Mouse (Mus musculus): ENCODE results near the gene Foxd3.

The Foxd3 gene

DNA sequence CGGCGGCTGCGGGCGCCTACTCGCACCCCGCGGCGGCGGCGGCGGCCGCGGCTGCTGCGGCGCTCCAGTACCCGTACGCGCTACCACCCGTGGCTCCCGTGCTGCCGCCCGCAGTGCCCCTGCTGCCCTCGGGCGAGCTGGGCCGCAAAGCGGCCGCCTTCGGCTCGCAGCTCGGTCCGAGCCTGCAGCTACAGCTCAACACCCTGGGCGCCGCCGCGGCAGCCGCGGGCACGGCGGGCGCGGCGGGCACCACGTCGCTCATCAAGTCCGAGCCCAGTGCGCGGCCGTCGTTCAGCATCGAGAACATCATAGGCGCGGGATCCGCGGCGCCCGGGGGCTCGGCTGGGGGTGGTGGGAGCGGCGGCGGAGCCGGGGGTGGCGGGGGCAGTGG lies 1.3 kb downstream of the Foxd3 start:
- DNase-seq (ENCODE audit: inconsistent ontology term) = no peak

DNA sequence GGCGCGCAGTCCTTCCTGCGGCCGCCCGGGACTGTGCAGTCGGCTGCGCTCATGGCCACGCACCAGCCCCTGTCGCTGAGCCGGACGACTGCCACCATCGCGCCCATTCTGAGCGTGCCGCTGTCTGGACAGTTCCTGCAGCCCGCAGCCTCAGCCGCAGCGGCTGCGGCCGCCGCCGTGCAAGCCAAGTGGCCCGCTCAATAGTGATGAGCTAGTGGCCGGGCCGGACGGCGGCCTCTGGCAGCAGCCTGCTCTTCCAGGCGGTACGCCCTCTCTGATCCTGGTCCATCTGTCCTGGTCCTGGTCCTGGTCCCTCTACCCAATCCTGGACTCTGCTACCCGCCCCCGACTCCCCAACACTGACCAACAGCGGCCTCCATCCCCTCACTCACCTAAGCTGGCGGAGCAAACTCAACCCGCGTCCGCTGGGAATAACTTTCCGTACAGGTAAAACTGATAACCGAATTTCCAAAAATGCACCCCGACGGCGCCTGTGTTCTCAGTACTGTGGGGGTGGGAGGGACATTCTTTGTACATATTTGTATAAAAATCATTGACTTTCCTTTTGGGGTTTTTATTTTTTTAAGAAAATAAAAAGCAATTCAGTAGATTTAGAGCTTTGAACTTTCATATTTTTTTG lies 1.9 kb downstream of the Foxd3 start:
- DNase-seq (ENCODE audit: inconsistent ontology term) = no peak

DNA sequence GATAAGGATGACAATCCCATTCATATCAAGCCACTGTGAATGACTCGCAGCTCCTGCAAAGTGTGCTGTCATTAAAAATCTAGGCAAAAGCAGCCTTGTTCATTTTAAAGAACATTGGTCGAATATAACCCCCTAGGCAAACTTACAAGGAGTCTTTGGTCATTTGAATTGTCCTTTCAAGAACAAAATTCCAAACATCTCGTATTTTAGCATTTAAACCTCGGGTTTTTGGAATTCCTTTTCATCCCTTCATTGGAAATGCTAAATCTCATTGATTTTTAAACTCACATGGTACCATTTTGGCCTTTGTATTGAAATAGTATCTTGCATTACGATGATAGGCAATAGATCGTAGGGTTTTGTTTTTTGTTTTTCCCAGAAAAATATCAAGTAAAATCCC lies 2.8 kb downstream of the Foxd3 start:
- DNase-seq (ENCODE audit: inconsistent ontology term) = no peak

GRCm38 (mm10) chr4:99659361-99660072 lies 3.4 kb downstream of the Foxd3 start:
- DNase-seq (ENCODE audit: inconsistent ontology term) = no peak

DNA sequence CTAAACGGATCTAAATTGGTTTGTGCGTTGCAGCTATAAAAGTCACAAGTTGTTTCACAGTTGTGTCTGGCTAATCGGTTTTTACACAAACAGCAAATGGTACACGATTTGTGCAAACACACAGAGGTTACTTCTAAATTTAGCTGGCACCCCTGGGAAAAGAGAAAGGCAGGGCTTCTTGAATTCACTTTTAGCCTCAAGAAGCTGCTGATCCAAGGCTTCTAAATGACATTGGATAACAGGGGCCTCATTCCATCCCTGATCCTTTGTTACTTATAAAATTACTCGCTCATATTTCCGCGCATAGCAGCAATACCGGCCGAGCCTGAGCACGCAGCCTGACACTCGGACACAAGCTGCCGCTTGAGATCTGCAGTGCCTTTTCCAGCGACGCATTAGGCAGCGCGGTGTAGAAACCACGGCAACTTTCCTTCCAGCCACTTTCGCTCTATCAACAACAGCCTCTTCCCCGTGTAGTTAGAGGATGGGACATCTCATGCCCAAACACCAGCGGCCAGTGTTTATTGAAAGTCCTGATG lies 4.0 kb downstream of the Foxd3 start:
- DNase-seq (ENCODE audit: inconsistent ontology term) = no peak

- DNase-seq (ENCODE audit: inconsistent ontology term) = no peak
Measured at GRCm38 (mm10) chr4:99660981-99661380, 4.9 kb downstream of the Foxd3 start.

DNA sequence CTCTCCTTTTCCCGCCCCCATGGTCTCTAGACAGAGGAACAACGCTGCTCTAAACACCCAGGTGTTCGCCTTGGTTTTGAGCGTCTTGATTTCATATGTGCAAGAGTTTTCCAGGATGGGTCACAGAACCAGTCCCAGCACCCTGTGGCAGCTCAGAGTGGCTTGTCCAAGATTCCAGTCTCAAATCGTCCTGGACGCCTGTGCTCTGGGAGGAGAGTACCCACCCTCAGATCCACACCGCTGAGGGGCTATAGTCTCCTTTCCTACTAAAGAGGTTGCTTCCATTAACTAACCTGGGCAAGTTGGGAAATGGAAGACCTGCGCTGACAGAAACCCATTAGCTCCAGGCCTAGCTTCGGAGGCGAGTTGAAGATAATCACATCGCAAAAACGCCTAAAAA lies 5.9 kb downstream of the Foxd3 start:
- DNase-seq (ENCODE audit: inconsistent ontology term) = no peak

- DNase-seq (ENCODE audit: inconsistent ontology term) = no peak
Measured at GRCm38 (mm10) chr4:99662431-99662830, 6.3 kb downstream of the Foxd3 start.

DNA sequence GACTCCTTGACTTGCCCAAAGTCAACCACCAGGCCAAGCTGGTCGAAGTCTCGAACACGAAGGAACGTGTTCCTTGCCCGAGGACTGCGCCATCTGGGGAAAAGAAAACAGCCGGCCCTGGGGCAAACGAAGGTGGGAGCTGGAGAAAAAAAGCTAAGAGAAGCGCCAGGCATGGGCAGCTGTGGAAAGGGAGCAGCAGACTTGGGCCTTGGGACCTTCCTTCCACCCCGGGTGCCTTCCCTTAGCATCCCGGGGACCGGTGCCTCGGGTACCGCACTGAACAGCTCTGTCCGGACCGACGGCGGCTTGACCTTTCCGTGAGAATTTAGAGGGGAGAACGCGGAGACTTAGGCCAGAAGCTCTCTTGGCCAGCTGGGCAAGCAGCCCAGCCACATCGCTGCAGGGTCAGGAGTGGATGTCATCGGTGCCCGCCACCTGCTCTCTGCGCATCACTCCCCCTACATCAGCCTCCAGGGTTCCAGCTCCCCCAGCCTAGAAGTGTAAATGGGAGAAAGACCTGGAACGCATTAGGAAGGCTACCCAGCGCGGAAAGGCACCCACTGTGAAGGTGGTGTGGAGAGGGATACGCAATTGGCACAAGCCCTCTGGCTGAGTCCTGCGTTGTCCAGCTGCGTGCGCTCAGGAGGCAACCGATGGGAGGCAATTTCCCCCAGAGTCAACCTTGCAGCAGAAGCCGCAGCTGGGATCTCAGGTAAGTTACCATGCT lies 6.9 kb downstream of the Foxd3 start:
- no peak for DNase-seq (ENCODE audit: inconsistent ontology term)

- DNase-seq (ENCODE audit: inconsistent ontology term) = no peak
Measured at GRCm38 (mm10) chr4:99663710-99664109, 7.6 kb downstream of the Foxd3 start.

GRCm38 (mm10) chr4:99670203-99670851 lies 14.2 kb downstream of the Foxd3 start:
- DNase-seq (ENCODE audit: inconsistent ontology term) = no peak

- DNase-seq (ENCODE audit: inconsistent ontology term) = no peak
Measured at GRCm38 (mm10) chr4:99675191-99675590, 19.1 kb downstream of the Foxd3 start.

DNA sequence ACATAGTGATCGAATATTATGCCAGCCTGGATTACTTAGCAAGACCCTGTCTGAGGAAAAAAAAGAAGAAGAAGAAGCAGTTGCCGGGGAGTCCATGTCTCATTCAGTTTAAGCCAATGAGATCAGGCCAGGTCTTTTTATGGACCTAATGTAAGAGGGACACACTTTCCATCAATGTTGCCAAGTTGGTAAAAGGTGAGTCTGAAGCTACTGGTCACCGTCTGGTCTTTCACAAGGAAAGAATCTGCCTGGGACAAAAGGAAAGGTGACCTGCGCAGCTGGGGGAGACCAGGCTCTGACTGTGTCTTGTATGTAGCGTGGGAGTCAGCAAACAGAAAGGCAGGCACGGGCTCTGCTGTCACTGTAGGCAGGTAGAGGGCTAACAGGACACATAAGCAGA lies 27.8 kb downstream of the Foxd3 start:
- no peak for DNase-seq (ENCODE audit: inconsistent ontology term)

GRCm38 (mm10) chr4:99686308-99686707 lies 30.2 kb downstream of the Foxd3 start:
- no peak for DNase-seq (ENCODE audit: inconsistent ontology term)

Data from Muller cell, postnatal 12 days (primary cell).